In genomic region chr16:18195068-18195467, GRCm38 (mm10) we compare ENCODE assay signal across 9 mouse cellular contexts. TPM values are rescaled to one million over a fixed set of nuclear protein-coding genes. Genes with fewer than 3 reads are reported as not detected.
DNase-seq lines count a peak whose midpoint lies in the region; TF ChIP-seq lines count a peak whose summit lies in the region.
"Had no signal": no experiment of that assay in that cellular context is flagged by ENCODE, and none has a peak within 500 bp of the region (broad histone marks: within the 10 kb centered on the region; RNA-seq: fewer than 3 reads in every experiment).

No protein-coding gene starts in this region.

- H3K4me1 ChIP-seq in thymus, adult 2 months (replicated peaks; ENCODE audit: control insufficient read depth, insufficient read depth, low read length): no peaks in the 10 kb centered on the region

- DNase-seq in adrenal gland, postnatal 14 days: peak; percentile 12
- no peak for DNase-seq in adrenal gland, postnatal 25 days
- DNase-seq in urinary bladder, postnatal 14 days (ENCODE audit: low spot score): peak; percentile 65
- no peak for DNase-seq in urinary bladder, postnatal 4 days (ENCODE audit: low spot score in 2 of 2)
- peak; percentile 48 for DNase-seq in kidney, postnatal 10 days
- peak; percentile 78 to 82 for DNase-seq in right cerebral cortex, postnatal 10 days (ENCODE audit: low spot score in 2 of 2)
- no peak for DNase-seq in thymus, adult 2 months
- DNase-seq in c-Kit-positive CD71-positive TER-119-positive erythroid progenitor cells, embryonic 14.5 days (ENCODE audit: low spot score): no peak

- H3K27ac ChIP-seq in thymus, adult 2 months (ENCODE audit: control insufficient read depth, insufficient read depth, low read length): no peak overlapping the region
- H3K27ac ChIP-seq: heart, embryonic 13.5 days had no signal

- no peaks in the 10 kb centered on the region for H3K36me3 ChIP-seq in thymus, adult 2 months (ENCODE audit: control insufficient read depth, insufficient read depth, low read length)
- H3K36me3 ChIP-seq: heart, embryonic 13.5 days had no signal

- WGBS in thymus, adult 2 months: 54% methylated on average over 5 of the region's 5 CpGs

- TF ChIP-seq CTCF in thymus, adult 2 months (IDR thresholded peaks at IDR 0.05; ENCODE audit: borderline replicate concordance, control insufficient read depth, extremely low read depth, insufficient read depth, low read length, poor library complexity): no peak

- no peak for TF ChIP-seq POLR2A in thymus, adult 2 months (IDR thresholded peaks at IDR 0.05; ENCODE audit: control insufficient read depth, extremely low read depth, insufficient read depth, low read length, poor library complexity)

- no peak overlapping the region for H3K4me3 ChIP-seq in thymus, adult 2 months (ENCODE audit: control insufficient read depth, insufficient read depth, low read length)
- H3K4me3 ChIP-seq: heart, embryonic 13.5 days had no signal

- H3K27me3 ChIP-seq in thymus, adult 2 months (ENCODE audit: control insufficient read depth, insufficient read depth, low read length): no peaks in the 10 kb centered on the region

RNA-seq across cellular contexts. Expression of gene Ccdc188, which starts 22.6 kb away (rescaled TPM):
- not detected in 2 replicates for total RNA-seq in adrenal gland, postnatal 14 days (2021)
- not detected in 2 replicates for total RNA-seq in adrenal gland, postnatal 25 days (2021)
- 0.08 TPM in 2 replicates for polyA plus RNA-seq in thymus, adult 2 months (2012; rRNA removed)
- polyA plus RNA-seq: heart, embryonic 13.5 days had no signal

RNA-seq across cellular contexts. Expression of gene Zdhhc8, which starts 39.9 kb away (rescaled TPM):
- 18.6 and 22.0 TPM in 2 replicates for total RNA-seq in adrenal gland, postnatal 14 days (2021)
- total RNA-seq in adrenal gland, postnatal 25 days (2021): 21.5 and 26.8 TPM in 2 replicates
- polyA plus RNA-seq in thymus, adult 2 months (2012; rRNA removed): 316 and 374 TPM in 2 replicates

RNA-seq across cellular contexts. Expression of gene Trmt2a, which starts 53.4 kb away (rescaled TPM):
- total RNA-seq in adrenal gland, postnatal 14 days (2021): 41.0 and 47.0 TPM in 2 replicates
- 60.1 and 63.9 TPM in 2 replicates for total RNA-seq in adrenal gland, postnatal 25 days (2021)
- polyA plus RNA-seq in thymus, adult 2 months (2012; rRNA removed): 96.3 and 98.4 TPM in 2 replicates

RNA-seq across cellular contexts. Expression of gene Ranbp1, which starts 53.5 kb away (rescaled TPM):
- 139 and 155 TPM in 2 replicates for total RNA-seq in adrenal gland, postnatal 14 days (2021)
- total RNA-seq in adrenal gland, postnatal 25 days (2021): 139 and 168 TPM in 2 replicates
- polyA plus RNA-seq in thymus, adult 2 months (2012; rRNA removed): 81.8 and 116 TPM in 2 replicates

Comparison
In these comparisons a context has a peak if more than half of its experiments do, and no peak if none do; other contexts are left out.
1. DNase-seq: peak in adrenal gland, postnatal 14 days (single experiment), urinary bladder, postnatal 14 days (single experiment), kidney, postnatal 10 days (single experiment) and right cerebral cortex, postnatal 10 days (2 of 2); none in adrenal gland, postnatal 25 days (single experiment), urinary bladder, postnatal 4 days (0 of 2), thymus, adult 2 months (single experiment) and c-Kit-positive CD71-positive TER-119-positive erythroid progenitor cells, embryonic 14.5 days (single experiment).